Mouse (Mus musculus) gastrocnemius, postnatal 14 days (tissue): ENCODE results near the gene Gm5148. TPM values are rescaled to one million over a fixed set of nuclear protein-coding genes. Genes with fewer than 3 reads are reported as not detected.

Experiments
- DNase-seq: peaks from one replicate; pipeline ENCODE4 v3.0.0; 2021; ENCODE audit warnings: mixed read lengths
- intact Hi-C: fragments of 180-260 bp; cut with DNase I; formaldehyde crosslinking; loops from one replicate; pipeline ENCODE4 v1.15.1; 2025; ENCODE audit warnings: low total_unique reads
- long read RNA-seq, 2 experiments: library from polyadenylated mRNA; stranded (forward); transcript quantifications; one replicate each; pipeline ENCODE4 v2.0.0; 2021
- total RNA-seq, 2 experiments: library from RNA; stranded (reverse); gene quantifications; 2 replicates each; pipeline ENCODE4 v1.2.3; 2021

Gene Gm5148
- under 1 TPM in 1 of 2 experiments, not detected in 1; 0.27 TPM for total RNA-seq
- long read RNA-seq, experiment 1: 0 reads
- long read RNA-seq, experiment 2: 0 reads

GRCm38 (mm10) chr3:37724171-37724804 lies at the start of gene Gm5148:
TSS of gene Gm5148 (minus strand) at chr3:37724490.
- intact Hi-C loops: no loop called here

GRCm38 (mm10) chr3:37770951-37771350 lies 46.7 kb upstream of the Gm5148 start:
- DNase-seq: no peak
- intact Hi-C loops: no loop called here

More at GRCm38 (mm10) chr3:37724171-37724804, at the start of gene Gm5148:
- no peak for DNase-seq

GRCm38 (mm10) chr3:37769268-37769756 lies 45.0 kb upstream of the Gm5148 start:
- intact Hi-C loops: no loop called here
- DNase-seq: peak; percentile 76

- no peak for DNase-seq
- intact Hi-C loops: no loop called here
Observed at GRCm38 (mm10) chr3:37767147-37768015, 43.1 kb upstream of the Gm5148 start.

GRCm38 (mm10) chr3:37766628-37767027 lies 42.3 kb upstream of the Gm5148 start:
- no peak for DNase-seq
- intact Hi-C loops: no loop called here

GRCm38 (mm10) chr3:37765971-37766370 lies 41.7 kb upstream of the Gm5148 start:
- intact Hi-C loops: no loop called here

GRCm38 (mm10) chr3:37765275-37765674 lies 41.0 kb upstream of the Gm5148 start:
- intact Hi-C loops: no loop called here
- no peak for DNase-seq

More at GRCm38 (mm10) chr3:37765971-37766370, 41.7 kb upstream of the Gm5148 start:
- no peak for DNase-seq

GRCm38 (mm10) chr3:37762303-37762702 lies 38.0 kb upstream of the Gm5148 start:
- no peak for DNase-seq
- intact Hi-C loops: no loop called here

GRCm38 (mm10) chr3:37761741-37762140 lies 37.5 kb upstream of the Gm5148 start:
- intact Hi-C loops: no loop called here

GRCm38 (mm10) chr3:37760866-37761265 lies 36.6 kb upstream of the Gm5148 start:
- intact Hi-C loops: no loop called here
- DNase-seq: no peak

More at GRCm38 (mm10) chr3:37761741-37762140, 37.5 kb upstream of the Gm5148 start:
- no peak for DNase-seq

- DNase-seq: peak; percentile 28
- intact Hi-C loops: no loop called here
Observed at GRCm38 (mm10) chr3:37758611-37759322, 34.5 kb upstream of the Gm5148 start.

GRCm38 (mm10) chr3:37758124-37758523 lies 33.8 kb upstream of the Gm5148 start:
- peak; percentile 44 for DNase-seq
- intact Hi-C loops: no loop called here

GRCm38 (mm10) chr3:37757613-37758012 lies 33.3 kb upstream of the Gm5148 start:
- intact Hi-C loops: no loop called here
- no peak for DNase-seq

GRCm38 (mm10) chr3:37756005-37756404 lies 31.7 kb upstream of the Gm5148 start:
- no peak for DNase-seq
- intact Hi-C loops: no loop called here

- no peak for DNase-seq
- intact Hi-C loops: no loop called here
Observed at GRCm38 (mm10) chr3:37754639-37755038, 30.3 kb upstream of the Gm5148 start.

- intact Hi-C loops: no loop called here
- no peak for DNase-seq
Observed at GRCm38 (mm10) chr3:37753148-37753547, 28.9 kb upstream of the Gm5148 start.

- intact Hi-C loops: no loop called here
Observed at GRCm38 (mm10) chr3:37748002-37748733, 23.9 kb upstream of the Gm5148 start.

GRCm38 (mm10) chr3:37747258-37748001 lies 23.1 kb upstream of the Gm5148 start:
- intact Hi-C loops: no loop called here
- DNase-seq: no peak

More at GRCm38 (mm10) chr3:37748002-37748733, 23.9 kb upstream of the Gm5148 start:
- DNase-seq: no peak
